Mouse (Mus musculus) heart, adult 18-20 months (tissue): ENCODE measurements around the gene Ttc24. TPM values are rescaled to one million over a fixed set of nuclear protein-coding genes. Genes with fewer than 3 reads are reported as not detected.

ENCODE experiments used
- total RNA-seq, 2 experiments: library from RNA; stranded (reverse); gene quantifications; 2 replicates each; pipeline ENCODE4 v1.2.3; 2021

Gene Ttc24
- total RNA-seq, 2 experiments from 2014 or later, result not detected

Other genes with a start within 250 kb of the Ttc24 start
- gene Sh2d2a, start 231.5 kb downstream of the Ttc24 start, total RNA-seq, result 1 to 10 TPM in 1 of 2 experiments, under 1 TPM in 1; 0.17 to 1.2 TPM
- gene Prcc, start 192.7 kb downstream of the Ttc24 start, total RNA-seq, result 10 to 100 TPM; 45.6 to 47.9 TPM
- 100 to 1,000 TPM; 111 to 117 TPM for gene Hdgf, start 172.0 kb downstream of the Ttc24 start, total RNA-seq
- 10 to 100 TPM; 75.0 to 77.9 TPM for gene Mrpl24, start 158.8 kb downstream of the Ttc24 start, total RNA-seq
- 10 to 100 TPM; 10.8 to 11.5 TPM for gene Isg20l2, start 148.0 kb downstream of the Ttc24 start, total RNA-seq
- 1 to 10 TPM; 4.8 to 5.1 TPM for gene Rrnad1, start 147.6 kb downstream of the Ttc24 start, total RNA-seq
- gene Crabp2, start 129.6 kb downstream of the Ttc24 start, total RNA-seq, result not detected
- gene Nes, start 107.2 kb downstream of the Ttc24 start, total RNA-seq, result 10 to 100 TPM; 12.5 to 24.8 TPM
- under 1 TPM in 1 of 2 experiments, not detected in 1; 0.32 TPM for gene Bcan, start 78.1 kb downstream of the Ttc24 start, total RNA-seq
- gene Hapln2, start 50.7 kb downstream of the Ttc24 start, total RNA-seq, result not detected
- 10 to 100 TPM; 10.9 to 12.3 TPM for gene Gpatch4, start 35.2 kb downstream of the Ttc24 start, total RNA-seq
- gene Naxe, start 19.8 kb downstream of the Ttc24 start, total RNA-seq, result 10 to 100 TPM; 90.7 to 95.9 TPM
- gene Iqgap3, start 3.7 kb upstream of the Ttc24 start, total RNA-seq, result under 1 TPM; 0.39 to 0.69 TPM
- gene Mef2d, start 64.1 kb upstream of the Ttc24 start, total RNA-seq, result 100 to 1,000 TPM; 120 TPM
- under 1 TPM in 1 of 2 experiments, not detected in 1; 0.64 TPM for gene Rhbg, start 176.4 kb upstream of the Ttc24 start, total RNA-seq
- under 1 TPM; 0.30 to 0.33 TPM for gene Gm38392, start 208.9 kb upstream of the Ttc24 start, total RNA-seq
- gene Tsacc, start 218.7 kb upstream of the Ttc24 start, total RNA-seq, result 1 to 10 TPM; 6.7 to 7.3 TPM
- 100 to 1,000 TPM; 184 to 197 TPM for gene Cct3, start 218.8 kb upstream of the Ttc24 start, total RNA-seq
- 10 to 100 TPM; 67.8 to 84.2 TPM for gene Glmp, start 246.7 kb upstream of the Ttc24 start, total RNA-seq